Mouse (Mus musculus): Measurements from ENCODE around the gene Tmem132b. TPM values are rescaled to one million over a fixed set of nuclear protein-coding genes. Genes with fewer than 3 reads are reported as not detected.
A peak's percentile ranks its signal among the peaks of the same experiment; 100 is the strongest.

The Tmem132b gene
- polyA plus RNA-seq, 1 experiment from 2014 or later = 0.21 TPM

DNA sequence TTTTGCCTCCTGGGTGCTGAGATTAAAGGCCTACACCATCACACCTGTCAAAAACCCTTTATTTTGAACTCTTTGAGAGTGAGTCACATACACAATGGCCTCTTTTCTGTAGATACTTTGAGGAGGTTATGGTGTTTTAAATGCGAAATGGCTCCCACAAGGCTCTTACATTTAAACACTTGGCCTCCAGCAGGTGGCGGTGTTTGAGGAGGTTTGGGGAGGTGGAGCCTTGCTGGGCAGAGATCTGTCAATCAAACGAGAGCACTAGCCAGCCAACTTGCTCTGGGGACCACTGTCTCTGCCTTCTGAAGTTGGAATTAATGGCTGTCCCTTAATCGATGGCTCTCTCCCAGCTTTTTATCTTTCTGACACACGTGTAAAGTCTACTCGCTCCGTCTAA, 214.2 kb downstream of the Tmem132b start:
- no peak overlapping the region for H3K9ac ChIP-seq (ENCODE audit: low read length)
- TF ChIP-seq CTCF (IDR thresholded peaks at IDR 0.05; ENCODE audit: low read depth) (peak; percentile 28; the same call in 1 of the 2 replicates), EP300 (optimal IDR thresholded peaks at IDR 0.05) (no peak)
- no peaks in the 10 kb centered on the region for H3K9me3 ChIP-seq (ENCODE audit: control insufficient read depth, low read length)
- 60% methylated on average over 7 of the region's 7 CpGs for WGBS
- no peak overlapping the region for H3K4me3 ChIP-seq (ENCODE audit: low read depth, low read length)
- H3K27me3 ChIP-seq (ENCODE audit: control insufficient read depth, insufficient read depth, low read length) = no peaks in the 10 kb centered on the region
- no peaks in the 10 kb centered on the region for H3K4me1 ChIP-seq (replicated peaks; ENCODE audit: control insufficient read depth, insufficient read depth)
- DNase-seq (ENCODE audit: low spot score) (no peak), ATAC-seq (ENCODE audit: low FRiP score, low TSS enrichment) (no peak)
- no peak overlapping the region for H3K4me2 ChIP-seq (replicated peaks; ENCODE audit: low read depth)
- H3K36me3 ChIP-seq (ENCODE audit: control insufficient read depth, insufficient read depth, low read length) = no peaks in the 10 kb centered on the region
- no peak overlapping the region for H3K27ac ChIP-seq (replicated peaks)

DNA sequence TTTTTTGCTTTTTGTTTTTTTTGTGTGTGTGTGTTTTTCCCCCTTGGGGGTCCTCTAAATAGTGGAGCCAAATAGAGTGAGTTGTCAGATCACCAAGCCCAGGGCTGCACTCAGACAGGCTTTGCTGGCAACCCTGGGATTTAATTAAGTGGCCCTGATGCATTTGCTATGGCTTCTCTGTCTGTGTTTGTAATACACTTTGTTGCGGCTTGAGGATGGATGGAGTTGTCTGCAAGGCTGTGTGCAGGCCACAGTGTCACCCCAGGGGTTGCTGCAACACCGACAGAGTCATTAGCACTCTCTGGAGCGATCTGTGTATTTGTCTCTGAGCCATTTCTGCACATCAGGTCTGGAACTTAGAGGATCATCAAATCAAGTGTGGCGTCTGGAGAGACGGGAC, 219.9 kb downstream of the Tmem132b start:
- Histone ChIP-seq H3K4me2 (replicated peaks; ENCODE audit: low read depth) (no peak overlapping the region), H3K27ac (replicated peaks) (no peak overlapping the region), H3K4me1 (replicated peaks; ENCODE audit: control insufficient read depth, insufficient read depth) (no peaks in the 10 kb centered on the region), H3K9ac (ENCODE audit: low read length) (no peak overlapping the region), H3K27me3 (ENCODE audit: control insufficient read depth, insufficient read depth, low read length) (no peaks in the 10 kb centered on the region), H3K36me3 (ENCODE audit: control insufficient read depth, insufficient read depth, low read length) (no peaks in the 10 kb centered on the region), H3K9me3 (ENCODE audit: control insufficient read depth, low read length) (no peaks in the 10 kb centered on the region), H3K4me3 (ENCODE audit: low read depth, low read length) (no peak overlapping the region)
- 68% methylated on average over 5 of the region's 5 CpGs for WGBS
- TF ChIP-seq CTCF (IDR thresholded peaks at IDR 0.05; ENCODE audit: low read depth) (no peak), EP300 (optimal IDR thresholded peaks at IDR 0.05) (no peak)
- no peak for DNase-seq (ENCODE audit: low spot score)
- ATAC-seq (ENCODE audit: low FRiP score, low TSS enrichment) = no peak

DNA sequence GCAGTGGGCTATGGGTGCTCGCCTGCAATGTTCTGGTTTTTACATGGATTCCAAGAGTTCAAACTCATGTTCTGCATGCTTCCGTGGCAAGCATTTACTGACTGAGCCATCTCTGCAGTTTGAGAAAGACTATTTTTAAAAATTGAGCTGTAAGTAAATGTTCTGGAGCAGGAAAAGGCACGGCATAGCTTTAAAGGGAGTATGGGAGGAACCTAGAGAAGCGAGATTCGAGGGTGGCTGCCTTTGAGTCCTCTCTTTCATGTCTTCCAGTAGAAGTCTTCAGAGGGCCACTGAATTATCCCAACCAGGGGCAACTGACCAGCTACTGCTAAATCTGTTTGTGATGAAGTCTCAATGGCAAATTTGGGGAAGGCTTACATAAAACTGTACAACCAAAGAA, 221.0 kb downstream of the Tmem132b start:
- ATAC-seq (ENCODE audit: low FRiP score, low TSS enrichment) (no peak), DNase-seq (ENCODE audit: low spot score) (no peak)
- Histone ChIP-seq H3K9ac (ENCODE audit: low read length) (no peak overlapping the region), H3K36me3 (ENCODE audit: control insufficient read depth, insufficient read depth, low read length) (no peaks in the 10 kb centered on the region), H3K4me1 (replicated peaks; ENCODE audit: control insufficient read depth, insufficient read depth) (no peaks in the 10 kb centered on the region), H3K27me3 (ENCODE audit: control insufficient read depth, insufficient read depth, low read length) (no peaks in the 10 kb centered on the region), H3K4me3 (ENCODE audit: low read depth, low read length) (no peak overlapping the region), H3K27ac (replicated peaks) (no peak overlapping the region), H3K9me3 (ENCODE audit: control insufficient read depth, low read length) (no peaks in the 10 kb centered on the region), H3K4me2 (replicated peaks; ENCODE audit: low read depth) (no peak overlapping the region)
- TF ChIP-seq EP300 (optimal IDR thresholded peaks at IDR 0.05) (no peak), CTCF (IDR thresholded peaks at IDR 0.05; ENCODE audit: low read depth) (no peak)
- 76% methylated on average over 5 of the region's 5 CpGs for WGBS

DNA sequence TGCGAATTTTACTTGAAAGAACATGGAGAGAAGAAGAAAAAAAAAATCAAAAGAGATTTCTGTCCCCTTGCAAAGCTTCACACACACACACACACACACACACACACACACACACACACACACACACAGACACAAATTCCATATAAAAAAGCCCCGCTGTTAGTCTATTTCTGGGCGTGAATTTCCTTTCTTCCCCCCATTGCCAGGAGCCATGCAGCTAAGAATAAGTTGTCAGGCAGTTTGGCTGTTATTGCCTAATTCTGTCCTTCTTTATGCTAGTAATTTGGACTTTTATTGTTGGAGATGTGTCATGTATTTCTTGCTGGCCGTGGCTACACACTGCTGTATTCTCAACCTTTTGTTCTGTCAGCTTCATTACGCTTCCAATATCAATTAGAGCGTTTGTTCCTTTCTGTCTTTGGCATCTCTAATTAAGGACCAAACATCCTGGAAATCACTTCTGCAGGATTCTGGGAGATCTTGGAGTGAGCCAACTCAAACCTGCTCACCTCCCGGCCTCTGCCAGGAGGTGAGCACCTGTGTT, 225.5 kb downstream of the Tmem132b start:
- TF ChIP-seq EP300 (optimal IDR thresholded peaks at IDR 0.05) (no peak), CTCF (IDR thresholded peaks at IDR 0.05; ENCODE audit: low read depth) (no peak)
- WGBS = 82% methylated on average over 7 of the region's 7 CpGs
- Histone ChIP-seq H3K27me3 (ENCODE audit: control insufficient read depth, insufficient read depth, low read length) (no peaks in the 10 kb centered on the region), H3K4me1 (replicated peaks; ENCODE audit: control insufficient read depth, insufficient read depth) (no peaks in the 10 kb centered on the region), H3K4me3 (ENCODE audit: low read depth, low read length) (no peak overlapping the region), H3K9ac (ENCODE audit: low read length) (no peak overlapping the region), H3K4me2 (replicated peaks; ENCODE audit: low read depth) (no peak overlapping the region), H3K9me3 (ENCODE audit: control insufficient read depth, low read length) (no peaks in the 10 kb centered on the region), H3K27ac (replicated peaks) (no peak overlapping the region), H3K36me3 (ENCODE audit: control insufficient read depth, insufficient read depth, low read length) (no peaks in the 10 kb centered on the region)
- DNase-seq (ENCODE audit: low spot score) = no peak
- no peak for ATAC-seq (ENCODE audit: low FRiP score, low TSS enrichment)

DNA sequence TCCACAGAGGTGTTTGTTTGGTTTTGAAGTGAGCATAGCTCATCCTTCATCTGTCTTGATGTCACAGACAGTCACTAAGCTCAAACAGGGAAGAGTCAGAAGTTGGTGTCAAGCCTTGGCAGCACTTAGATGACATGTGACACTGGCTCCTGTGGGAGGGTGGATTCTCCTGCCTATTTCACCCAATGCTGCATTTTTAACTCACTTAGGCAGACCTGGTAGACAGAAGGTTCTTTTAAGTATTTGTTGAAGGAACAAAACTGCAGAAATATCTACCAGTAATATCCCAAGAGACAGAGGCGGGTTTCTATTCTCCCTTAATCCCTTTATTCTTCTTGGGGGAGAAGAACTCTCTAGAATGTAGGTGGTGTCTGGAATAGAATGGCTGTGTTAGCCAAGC, 226.9 kb downstream of the Tmem132b start:
- whole genome bisulfite sequencing = 89% methylated on average over 1 of the region's 1 CpGs
- Histone ChIP-seq H3K36me3 (ENCODE audit: control insufficient read depth, insufficient read depth, low read length) (no peaks in the 10 kb centered on the region), H3K27ac (replicated peaks) (no peak overlapping the region), H3K4me2 (replicated peaks; ENCODE audit: low read depth) (no peak overlapping the region), H3K9ac (ENCODE audit: low read length) (no peak overlapping the region), H3K27me3 (ENCODE audit: control insufficient read depth, insufficient read depth, low read length) (no peaks in the 10 kb centered on the region), H3K4me1 (replicated peaks; ENCODE audit: control insufficient read depth, insufficient read depth) (no peaks in the 10 kb centered on the region), H3K4me3 (ENCODE audit: low read depth, low read length) (no peak overlapping the region), H3K9me3 (ENCODE audit: control insufficient read depth, low read length) (no peaks in the 10 kb centered on the region)
- ATAC-seq (ENCODE audit: low FRiP score, low TSS enrichment) = no peak
- DNase-seq (ENCODE audit: low spot score) = no peak
- TF ChIP-seq CTCF (IDR thresholded peaks at IDR 0.05; ENCODE audit: low read depth) (no peak), EP300 (optimal IDR thresholded peaks at IDR 0.05) (no peak)

DNA sequence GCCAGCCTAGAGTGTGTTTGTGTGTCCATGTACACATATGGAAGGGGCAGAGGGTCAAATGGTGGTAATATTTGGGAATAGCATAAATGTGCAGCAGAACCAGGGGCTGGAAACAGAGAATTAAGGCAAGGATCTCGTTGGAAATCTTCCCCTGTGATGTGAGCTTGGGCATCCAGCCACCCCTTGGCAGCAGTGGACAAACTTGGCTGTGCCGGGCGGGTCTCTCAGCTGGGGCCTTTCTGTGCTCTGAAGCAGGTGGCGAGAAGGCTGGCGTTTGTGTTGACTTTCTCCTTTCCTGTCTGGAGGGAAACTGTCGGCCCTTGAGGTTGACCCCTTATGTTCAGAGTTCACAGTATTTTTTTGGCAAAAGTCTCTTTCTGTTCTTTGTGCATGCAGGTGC, 235.4 kb downstream of the Tmem132b start:
- H3K27ac ChIP-seq (replicated peaks) = no peak overlapping the region
- no peaks in the 10 kb centered on the region for H3K4me1 ChIP-seq (replicated peaks; ENCODE audit: control insufficient read depth, insufficient read depth)
- H3K4me3 ChIP-seq (ENCODE audit: low read depth, low read length) = no peak overlapping the region
- no peaks in the 10 kb centered on the region for H3K9me3 ChIP-seq (ENCODE audit: control insufficient read depth, low read length)
- ATAC-seq (ENCODE audit: low FRiP score, low TSS enrichment) = no peak
- DNase-seq (ENCODE audit: low spot score) = no peak
- WGBS = 60% methylated on average over 6 of the region's 6 CpGs
- no peak overlapping the region for H3K9ac ChIP-seq (ENCODE audit: low read length)
- H3K27me3 ChIP-seq (ENCODE audit: control insufficient read depth, insufficient read depth, low read length) = no peaks in the 10 kb centered on the region
- TF ChIP-seq EP300 (optimal IDR thresholded peaks at IDR 0.05) (no peak), CTCF (IDR thresholded peaks at IDR 0.05; ENCODE audit: low read depth) (no peak)
- H3K4me2 ChIP-seq (replicated peaks; ENCODE audit: low read depth) = no peak overlapping the region
- no peaks in the 10 kb centered on the region for H3K36me3 ChIP-seq (ENCODE audit: control insufficient read depth, insufficient read depth, low read length)

All from stomach, postnatal 0 days (tissue).